Mouse (Mus musculus) CH12.LX (cell line): ENCODE results near the gene Dcaf15. TPM values are rescaled to one million over a fixed set of nuclear protein-coding genes. Genes with fewer than 3 reads are reported as not detected.

Experiments
- DNase-seq: peaks from one replicate; pipeline ENCODE4 v3.0.0-alpha.2; 2013; ENCODE audit errors: extremely low read depth
- H3K27ac ChIP-seq: 2 replicates; pipeline ENCODE4 v1.5.1; 2012; ENCODE audit warnings: low read depth, mild to moderate bottlenecking, control low read depth, moderate library complexity; ENCODE audit not compliant: insufficient read depth
- H3K27me3 ChIP-seq: replicated peaks from 2 replicates; pipeline ENCODE3; 2012; ENCODE audit warnings: inconsistent platforms
- H3K36me3 ChIP-seq, 2 experiments: replicated peaks in 1 of 2; 2 replicates each; pipeline versions ENCODE3 to v1.6.1; 2012; ENCODE audit warnings: inconsistent platforms in 1 of 2, low read length in 1 of 2, mild to moderate bottlenecking in 1 of 2, mixed read lengths in 1 of 2, moderate library complexity in 1 of 2; ENCODE audit not compliant: control insufficient read depth in 1 of 2, insufficient read depth in 1 of 2
- H3K4me1 ChIP-seq, 2 experiments: 2 replicates each; pipeline ENCODE4 v1.6.1; 2012; ENCODE audit warnings: inconsistent platforms in 1 of 2, moderate library complexity in 1 of 2; ENCODE audit not compliant: insufficient read depth in 2 of 2, control insufficient read depth in 1 of 2
- H3K4me2 ChIP-seq: 2 replicates; pipeline ENCODE4 v1.6.1; 2012; ENCODE audit warnings: low read depth, mild to moderate bottlenecking, control low read depth; ENCODE audit not compliant: poor library complexity, insufficient read depth, severe bottlenecking
- H3K4me3 ChIP-seq, 3 experiments: fragments of 150-350 bp in 1 of 3; sonication (generic) in 1 of 3; replicated peaks in 1 of 3; 2 replicates each; pipeline versions ENCODE3 to v1.5.1; 2011 to 2012; ENCODE audit warnings: low read depth in 2 of 3, low read length in 2 of 3, mild to moderate bottlenecking in 2 of 3, moderate library complexity in 2 of 3, control low read depth in 1 of 3, improper control_type of control experiment in 1 of 3, inconsistent platforms in 1 of 3, mixed read lengths in 1 of 3; ENCODE audit not compliant: poor library complexity in 1 of 3
- H3K79me2 ChIP-seq: replicated peaks from 2 replicates; pipeline ENCODE4 v1.6.1; 2012; ENCODE audit warnings: mild to moderate bottlenecking, moderate library complexity; ENCODE audit not compliant: control insufficient read depth, poor library complexity, insufficient read depth, severe bottlenecking; ENCODE audit errors: extremely low read depth
- H3K9ac ChIP-seq: 2 replicates; pipeline ENCODE4 v1.6.1; 2012; ENCODE audit warnings: low read depth, mild to moderate bottlenecking, control low read depth, moderate library complexity; ENCODE audit not compliant: insufficient read depth
- H3K9me3 ChIP-seq: replicated peaks from 2 replicates; pipeline ENCODE3; 2012; ENCODE audit warnings: low read length, inconsistent platforms, mixed read lengths
- BHLHE40 ChIP-seq: IDR thresholded peaks from 2 replicates; pipeline ENCODE4 v1.6.1; 2011; ENCODE audit warnings: mild to moderate bottlenecking, low read depth, low read length, improper control_type of control experiment
- CHD2 ChIP-seq: IDR thresholded peaks from 2 replicates; pipeline ENCODE4 v1.6.1; 2011; ENCODE audit warnings: low read length, improper control_type of control experiment
- E2F4 ChIP-seq: IDR thresholded peaks from 2 replicates; pipeline ENCODE4 v1.6.1; 2011; ENCODE audit warnings: low read depth, low read length, improper control_type of control experiment; ENCODE audit not compliant: insufficient replicate concordance
- ELF1 ChIP-seq: IDR thresholded peaks from 2 replicates; pipeline ENCODE4 v1.6.1; 2014; ENCODE audit warnings: low read depth, mild to moderate bottlenecking, inconsistent platforms, low read length, improper control_type of control experiment
- EP300 ChIP-seq: IDR thresholded peaks from 2 replicates; pipeline ENCODE4 v1.6.1; 2011; ENCODE audit warnings: low read length, improper control_type of control experiment
- HCFC1 ChIP-seq: IDR thresholded peaks from 2 replicates; pipeline ENCODE4 v1.6.1; 2012; ENCODE audit warnings: low read depth, mild to moderate bottlenecking, inconsistent platforms, low read length, improper control_type of control experiment
- JUN ChIP-seq: IDR thresholded peaks from 2 replicates; pipeline ENCODE4 v1.6.1; 2011; ENCODE audit warnings: low read depth, mild to moderate bottlenecking, low read length, improper control_type of control experiment, moderate library complexity; ENCODE audit not compliant: insufficient read depth
- KAT2A ChIP-seq: IDR thresholded peaks from 2 replicates; pipeline ENCODE4 v1.6.1; 2012; ENCODE audit warnings: low read length, improper control_type of control experiment, inconsistent platforms; ENCODE audit not compliant: insufficient replicate concordance
- MAFK ChIP-seq: IDR thresholded peaks from 2 replicates; pipeline ENCODE4 v1.6.1; 2011; ENCODE audit warnings: low read length, improper control_type of control experiment; ENCODE audit not compliant: insufficient replicate concordance
- MAZ ChIP-seq: IDR thresholded peaks from 2 replicates; pipeline ENCODE4 v1.6.1; 2012; ENCODE audit warnings: low read depth, mild to moderate bottlenecking, inconsistent platforms, low read length, improper control_type of control experiment, moderate library complexity
- MEF2A ChIP-seq: IDR thresholded peaks from 2 replicates; pipeline ENCODE4 v1.6.1; 2014; ENCODE audit warnings: low read depth, mild to moderate bottlenecking, inconsistent platforms, low read length, improper control_type of control experiment, borderline replicate concordance
- MXI1 ChIP-seq: IDR thresholded peaks from 2 replicates; pipeline ENCODE4 v1.6.1; 2011; ENCODE audit warnings: mild to moderate bottlenecking, low read depth, low read length, improper control_type of control experiment
- NELFE ChIP-seq: IDR thresholded peaks from 2 replicates; pipeline ENCODE4 v1.6.1; 2011; ENCODE audit warnings: low read depth, low read length, improper control_type of control experiment
- NRF1 ChIP-seq: IDR thresholded peaks from 2 replicates; pipeline ENCODE4 v1.6.1; 2014; ENCODE audit warnings: low read depth, mild to moderate bottlenecking, inconsistent platforms, low read length, improper control_type of control experiment, moderate library complexity
- POLR2A ChIP-seq: IDR thresholded peaks from 2 replicates; pipeline ENCODE4 v1.6.1; 2011; ENCODE audit warnings: low read depth, mild to moderate bottlenecking, improper control_type of control experiment, low read length
- POLR2AphosphoS2 ChIP-seq: IDR thresholded peaks from 2 replicates; pipeline ENCODE4 v1.6.1; 2011; ENCODE audit warnings: low read depth, low read length, improper control_type of control experiment
- RAD21 ChIP-seq: IDR thresholded peaks from 2 replicates; pipeline ENCODE4 v1.6.1; 2011; ENCODE audit warnings: low read depth, mild to moderate bottlenecking, low read length, improper control_type of control experiment, moderate library complexity
- TBP ChIP-seq: conservative IDR thresholded peaks from 2 replicates; pipeline ENCODE4 v1.6.1; 2011; ENCODE audit warnings: low read depth, low read length, improper control_type of control experiment
- TCF12 ChIP-seq: IDR thresholded peaks from 2 replicates; pipeline ENCODE4 v1.6.1; 2014; ENCODE audit warnings: low read depth, mild to moderate bottlenecking, inconsistent platforms, low read length, improper control_type of control experiment
- UBTF ChIP-seq: IDR thresholded peaks from 2 replicates; pipeline ENCODE4 v1.6.1; 2012; ENCODE audit warnings: low read depth, mild to moderate bottlenecking, inconsistent platforms, low read length, improper control_type of control experiment, moderate library complexity
- USF1 ChIP-seq: IDR thresholded peaks from 2 replicates; pipeline ENCODE4 v1.6.1; 2014; ENCODE audit warnings: low read depth, mild to moderate bottlenecking, inconsistent platforms, low read length, improper control_type of control experiment
- ZKSCAN1 ChIP-seq: IDR thresholded peaks from 2 replicates; pipeline ENCODE4 v1.6.1; 2012; ENCODE audit warnings: low read depth, inconsistent platforms, low read length, improper control_type of control experiment, borderline replicate concordance
- ZMIZ1 ChIP-seq: IDR thresholded peaks from 2 replicates; pipeline ENCODE4 v1.6.1; 2012; ENCODE audit warnings: low read depth, mild to moderate bottlenecking, inconsistent platforms, low read length, improper control_type of control experiment
- ZNF384 ChIP-seq: IDR thresholded peaks from 2 replicates; pipeline ENCODE4 v1.6.1; 2012; ENCODE audit warnings: low read depth, low read length, improper control_type of control experiment, inconsistent platforms
- dilution Hi-C: fragments of 300-500 bp; cut with MboI; formaldehyde crosslinking; loops from 2 replicates; pipeline ENCODE4 v1.14.3; 2020; ENCODE audit warnings: low sequenced_read_pairs; ENCODE audit not compliant: extremely low pct_unique_long_range_greater_than_20kb, extremely low pct_ligation_motif_present
- in situ Hi-C: fragments of 300-500 bp; cut with MboI; formaldehyde crosslinking; loops from 3 replicates; pipeline ENCODE4 v1.14.3; 2019; ENCODE audit warnings: low sequenced_read_pairs, low pct_ligation_motif_present, low pct_unique_long_range_greater_than_20kb, mixed read lengths
- polyA plus RNA-seq: library from polyadenylated mRNA; unstranded; fragments of >175 nt; gene quantifications from 2 replicates; pipeline ENCODE4 v1.2.1, GENCODE M21; 2012; ENCODE audit warnings: low read depth; ENCODE audit not compliant: insufficient read length
- total RNA-seq, 2 experiments: library from RNA; depleted of rRNA; stranded (reverse); fragments of 300-350 nt in 1 of 2; fragments of >200 nt in 1 of 2; gene quantifications; 2 replicates each; pipeline ENCODE4 v1.2.3; 2012 to 2014

Gene Dcaf15
- total RNA-seq (2012; rRNA removed), result 44.3 and 47.9 TPM in 2 replicates
- total RNA-seq (2014; rRNA removed), result 38.5 and 39.3 TPM in 2 replicates
- 48.3 and 50.7 TPM in 2 replicates for polyA plus RNA-seq

DNA sequence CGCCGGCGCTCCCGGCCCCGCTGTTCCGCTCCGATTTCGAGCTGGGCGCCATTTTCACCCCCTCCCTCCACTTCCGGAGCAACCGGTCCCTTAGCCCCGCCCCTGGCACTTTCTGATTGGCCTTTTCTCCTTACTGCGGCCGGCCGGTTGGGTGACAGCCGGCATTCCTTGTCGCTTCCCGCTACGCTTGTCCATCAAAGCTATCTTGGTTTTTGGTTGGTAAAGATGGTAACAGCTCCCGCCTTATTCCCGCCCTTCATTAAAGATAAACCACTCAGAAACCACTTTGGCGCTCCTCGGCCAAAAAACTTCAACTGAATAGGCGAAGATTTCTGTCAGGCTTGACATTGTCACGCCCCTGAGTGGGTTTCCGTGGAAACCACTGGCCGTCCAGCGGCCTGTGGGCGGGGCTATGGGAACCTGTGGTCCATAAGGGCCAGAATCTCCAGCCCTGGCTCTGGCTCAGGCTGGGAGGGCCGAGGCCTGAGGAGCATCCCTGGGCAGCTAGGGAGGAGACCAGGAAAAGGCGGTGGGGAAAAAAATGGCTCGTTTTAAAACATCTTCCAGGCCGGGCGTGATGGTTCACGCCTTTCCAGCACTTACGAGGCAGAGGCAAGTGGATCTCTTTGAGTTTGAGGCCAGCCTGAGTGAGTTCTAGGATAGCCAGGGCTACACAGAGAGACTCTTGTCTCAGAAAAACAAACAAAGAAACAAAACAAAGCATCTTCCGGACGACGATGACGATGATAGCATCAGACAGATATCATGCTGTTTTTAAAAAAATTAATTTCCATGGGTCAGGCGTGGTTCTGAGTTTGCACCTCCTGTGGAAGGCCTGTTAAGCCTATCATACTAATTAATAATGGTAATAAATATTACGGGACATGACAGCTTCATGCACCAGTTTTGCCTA lies at the start of gene Dcaf15:
Gene Dcaf15 (minus strand): TSS at position 72 of the 913 bp plus-strand sequence.
- H3K9ac ChIP-seq, result peak within 1 kb of the TSS; percentile 80
- H3K4me1 ChIP-seq, result peaks cover 15 to 34% of the 10 kb centered on the region in 2 experiments
- DNase-seq, result peak; percentile 99
- dilution Hi-C loops, result no loop called here
- H3K27me3 ChIP-seq, result no peaks in the 10 kb centered on the region
- peak within 1 kb of the TSS; percentile 94 for H3K4me2 ChIP-seq
- peaks cover 27 to 31% of the 10 kb centered on the region in 2 experiments for H3K36me3 ChIP-seq
- H3K9me3 ChIP-seq, result peaks cover 3% of the 10 kb centered on the region
- H3K79me2 ChIP-seq, result peaks cover 14% of the 10 kb centered on the region
- H3K27ac ChIP-seq, result peak within 1 kb of the TSS; percentile 93
- in situ Hi-C loops, result loop anchor here (10.0 kb wide), 1 partner anchor 50 kb away; no protein-coding TSS in a partner anchor
- TF ChIP-seq HCFC1 (peak; percentile 54), MAZ (peak; percentile 71; the same call in 1 of the 2 replicates), BHLHE40 (no peak), KAT2A (no peak), MXI1 (peak; percentile 29; the same call in 1 of the 2 replicates), E2F4 (no peak), MEF2A (no peak), POLR2AphosphoS2 (no peak), NRF1 (0 out of 2 replicates have a peak, but pooled peaks have one; percentile 22), ZMIZ1 (peak; percentile 61; the same call in 1 of the 2 replicates), ELF1 (peak; percentile 92), POLR2A (peak; percentile 83), ZNF384 (no peak), TCF12 (peak; percentile 72), CHD2 (peak; percentile 93), TBP (peak; percentile 52; the same call in 1 of the 2 replicates), USF1 (no peak), NELFE (peak; percentile 50)
- TF ChIP-seq, all 38 proteins: peak for 11
- peak within 1 kb of the TSS; percentile 65 to 71 (median 68) for H3K4me3 ChIP-seq

- H3K4me3 ChIP-seq, result no peak overlapping the region
- H3K4me2 ChIP-seq, result no peak overlapping the region
- in situ Hi-C loops, result no loop called here
- H3K27ac ChIP-seq, result no peak overlapping the region
- H3K27me3 ChIP-seq, result peaks cover 8% of the 10 kb centered on the region
- H3K9me3 ChIP-seq, result peaks cover 7% of the 10 kb centered on the region
- peaks cover 4 to 20% of the 10 kb centered on the region in 2 experiments; a peak in 3 of 4 replicates for H3K4me1 ChIP-seq
- DNase-seq, result no peak
- H3K36me3 ChIP-seq, result peaks cover under 1 to 21% of the 10 kb centered on the region in 2 experiments
- 0 out of 2 replicates have a peak, but pooled peaks cover 3% of the 10 kb centered on the region for H3K79me2 ChIP-seq
- TF ChIP-seq ZKSCAN1 (no peak), JUN (no peak), RAD21 (no peak), E2F4 (no peak), UBTF (no peak), MAFK (no peak), POLR2A (no peak), MXI1 (no peak), EP300 (no peak), CHD2 (no peak)
- no peak overlapping the region for H3K9ac ChIP-seq
- dilution Hi-C loops, result no loop called here
Observed at GRCm38 (mm10) chr8:84149181-84149580, 44.6 kb upstream of the Dcaf15 start.
